Mouse (Mus musculus): ENCODE data around the gene Aqp6. TPM values are rescaled to one million over a fixed set of nuclear protein-coding genes. Genes with fewer than 3 reads are reported as not detected.

Aqp6 gene
- polyA plus RNA-seq, 1 experiment from 2014 or later: 0.10 TPM

Other genes with a start within 250 kb of the Aqp6 start
- gene Fmnl3, start 230.9 kb upstream of the Aqp6 start, polyA plus RNA-seq (2014; fragmentation: Nextera tagmentation; extraction: Ambion mirVana): 3.9 and 5.6 TPM in 2 replicates
- gene Tmbim6, start 208.5 kb upstream of the Aqp6 start, polyA plus RNA-seq (2014; fragmentation: Nextera tagmentation; extraction: Ambion mirVana): 230 and 247 TPM in 2 replicates
- gene Nckap5l, start 143.7 kb upstream of the Aqp6 start, polyA plus RNA-seq (2014; fragmentation: Nextera tagmentation; extraction: Ambion mirVana): 9.1 and 12.4 TPM in 2 replicates
- 22.4 and 25.4 TPM in 2 replicates for gene Bcdin3d, start 126.7 kb upstream of the Aqp6 start, polyA plus RNA-seq (2014; fragmentation: Nextera tagmentation; extraction: Ambion mirVana)
- gene Faim2, start 73.2 kb upstream of the Aqp6 start, polyA plus RNA-seq (2014; fragmentation: Nextera tagmentation; extraction: Ambion mirVana): 11.6 and 12.7 TPM in 2 replicates
- gene Aqp2, start 22.3 kb upstream of the Aqp6 start, polyA plus RNA-seq (2014; fragmentation: Nextera tagmentation; extraction: Ambion mirVana): not detected in 2 replicates
- 0.15 TPM in 1 of 2 replicates, not detected in the other for gene Aqp5, start 10.6 kb upstream of the Aqp6 start, polyA plus RNA-seq (2014; fragmentation: Nextera tagmentation; extraction: Ambion mirVana)
- 74.2 and 78.9 TPM in 2 replicates for gene Racgap1, start 50.3 kb downstream of the Aqp6 start, polyA plus RNA-seq (2014; fragmentation: Nextera tagmentation; extraction: Ambion mirVana)
- gene Asic1, start 69.0 kb downstream of the Aqp6 start, polyA plus RNA-seq (2014; fragmentation: Nextera tagmentation; extraction: Ambion mirVana): 15.6 and 18.9 TPM in 2 replicates
- gene Smarcd1, start 100.7 kb downstream of the Aqp6 start, polyA plus RNA-seq (2014; fragmentation: Nextera tagmentation; extraction: Ambion mirVana): 90.7 and 98.1 TPM in 2 replicates
- not detected in 2 replicates for gene Gm17349, start 104.1 kb downstream of the Aqp6 start, polyA plus RNA-seq (2014; fragmentation: Nextera tagmentation; extraction: Ambion mirVana)
- gene Gpd1, start 116.1 kb downstream of the Aqp6 start, polyA plus RNA-seq (2014; fragmentation: Nextera tagmentation; extraction: Ambion mirVana): 0.77 and 1.2 TPM in 2 replicates
- gene Cox14, start 124.2 kb downstream of the Aqp6 start, polyA plus RNA-seq (2014; fragmentation: Nextera tagmentation; extraction: Ambion mirVana): 195 and 238 TPM in 2 replicates
- 71.9 and 72.5 TPM in 2 replicates for gene Cers5, start 171.5 kb downstream of the Aqp6 start, polyA plus RNA-seq (2014; fragmentation: Nextera tagmentation; extraction: Ambion mirVana)